Mouse (Mus musculus) CH12.LX (cell line): ENCODE results near the gene Hspbp1. TPM values are rescaled to one million over a fixed set of nuclear protein-coding genes. Genes with fewer than 3 reads are reported as not detected.

Experiments used
- DNase-seq: peaks from one replicate; pipeline ENCODE4 v3.0.0-alpha.2; 2013; ENCODE audit errors: extremely low read depth
- H3K27ac ChIP-seq: 2 replicates; pipeline ENCODE4 v1.5.1; 2012; ENCODE audit warnings: low read depth, mild to moderate bottlenecking, control low read depth, moderate library complexity; ENCODE audit not compliant: insufficient read depth
- H3K27me3 ChIP-seq: replicated peaks from 2 replicates; pipeline ENCODE3; 2012; ENCODE audit warnings: inconsistent platforms
- H3K36me3 ChIP-seq, 2 experiments: replicated peaks in 1 of 2; 2 replicates each; pipeline versions ENCODE3 to v1.6.1; 2012; ENCODE audit warnings: inconsistent platforms in 1 of 2, low read length in 1 of 2, mild to moderate bottlenecking in 1 of 2, mixed read lengths in 1 of 2, moderate library complexity in 1 of 2; ENCODE audit not compliant: control insufficient read depth in 1 of 2, insufficient read depth in 1 of 2
- H3K4me1 ChIP-seq, 2 experiments: 2 replicates each; pipeline ENCODE4 v1.6.1; 2012; ENCODE audit warnings: inconsistent platforms in 1 of 2, moderate library complexity in 1 of 2; ENCODE audit not compliant: insufficient read depth in 2 of 2, control insufficient read depth in 1 of 2
- H3K4me2 ChIP-seq: 2 replicates; pipeline ENCODE4 v1.6.1; 2012; ENCODE audit warnings: low read depth, mild to moderate bottlenecking, control low read depth; ENCODE audit not compliant: poor library complexity, insufficient read depth, severe bottlenecking
- H3K4me3 ChIP-seq, 3 experiments: fragments of 150-350 bp in 1 of 3; sonication (generic) in 1 of 3; replicated peaks in 1 of 3; 2 replicates each; pipeline versions ENCODE3 to v1.5.1; 2011 to 2012; ENCODE audit warnings: low read depth in 2 of 3, low read length in 2 of 3, mild to moderate bottlenecking in 2 of 3, moderate library complexity in 2 of 3, control low read depth in 1 of 3, improper control_type of control experiment in 1 of 3, inconsistent platforms in 1 of 3, mixed read lengths in 1 of 3; ENCODE audit not compliant: poor library complexity in 1 of 3
- H3K79me2 ChIP-seq: replicated peaks from 2 replicates; pipeline ENCODE4 v1.6.1; 2012; ENCODE audit warnings: mild to moderate bottlenecking, moderate library complexity; ENCODE audit not compliant: control insufficient read depth, poor library complexity, insufficient read depth, severe bottlenecking; ENCODE audit errors: extremely low read depth
- H3K9ac ChIP-seq: 2 replicates; pipeline ENCODE4 v1.6.1; 2012; ENCODE audit warnings: low read depth, mild to moderate bottlenecking, control low read depth, moderate library complexity; ENCODE audit not compliant: insufficient read depth
- H3K9me3 ChIP-seq: replicated peaks from 2 replicates; pipeline ENCODE3; 2012; ENCODE audit warnings: low read length, inconsistent platforms, mixed read lengths
- E2F4 ChIP-seq: IDR thresholded peaks from 2 replicates; pipeline ENCODE4 v1.6.1; 2011; ENCODE audit warnings: low read depth, low read length, improper control_type of control experiment; ENCODE audit not compliant: insufficient replicate concordance
- ELF1 ChIP-seq: IDR thresholded peaks from 2 replicates; pipeline ENCODE4 v1.6.1; 2014; ENCODE audit warnings: low read depth, mild to moderate bottlenecking, inconsistent platforms, low read length, improper control_type of control experiment
- ETS1 ChIP-seq: conservative IDR thresholded peaks from 2 replicates; pipeline ENCODE4 v1.6.1; 2012; ENCODE audit warnings: low read depth, mild to moderate bottlenecking, inconsistent platforms, low read length, improper control_type of control experiment, moderate library complexity
- HCFC1 ChIP-seq: IDR thresholded peaks from 2 replicates; pipeline ENCODE4 v1.6.1; 2012; ENCODE audit warnings: low read depth, mild to moderate bottlenecking, inconsistent platforms, low read length, improper control_type of control experiment
- MXI1 ChIP-seq: IDR thresholded peaks from 2 replicates; pipeline ENCODE4 v1.6.1; 2011; ENCODE audit warnings: mild to moderate bottlenecking, low read depth, low read length, improper control_type of control experiment
- MYC ChIP-seq: IDR thresholded peaks from 2 replicates; pipeline ENCODE4 v1.6.1; 2011; ENCODE audit warnings: low read depth, mild to moderate bottlenecking, improper control_type of control experiment, low read length
- NELFE ChIP-seq: IDR thresholded peaks from 2 replicates; pipeline ENCODE4 v1.6.1; 2011; ENCODE audit warnings: low read depth, low read length, improper control_type of control experiment
- NRF1 ChIP-seq: IDR thresholded peaks from 2 replicates; pipeline ENCODE4 v1.6.1; 2014; ENCODE audit warnings: low read depth, mild to moderate bottlenecking, inconsistent platforms, low read length, improper control_type of control experiment, moderate library complexity
- USF2 ChIP-seq: conservative IDR thresholded peaks from 2 replicates; pipeline ENCODE4 v1.6.1; 2011; ENCODE audit warnings: low read depth, low read length, improper control_type of control experiment
- ZNF384 ChIP-seq: IDR thresholded peaks from 2 replicates; pipeline ENCODE4 v1.6.1; 2012; ENCODE audit warnings: low read depth, low read length, improper control_type of control experiment, inconsistent platforms
- dilution Hi-C: fragments of 300-500 bp; cut with MboI; formaldehyde crosslinking; loops from 2 replicates; pipeline ENCODE4 v1.14.3; 2020; ENCODE audit warnings: low sequenced_read_pairs; ENCODE audit not compliant: extremely low pct_unique_long_range_greater_than_20kb, extremely low pct_ligation_motif_present
- in situ Hi-C: fragments of 300-500 bp; cut with MboI; formaldehyde crosslinking; loops from 3 replicates; pipeline ENCODE4 v1.14.3; 2019; ENCODE audit warnings: low sequenced_read_pairs, low pct_ligation_motif_present, low pct_unique_long_range_greater_than_20kb, mixed read lengths
- polyA plus RNA-seq: library from polyadenylated mRNA; unstranded; fragments of >175 nt; gene quantifications from 2 replicates; pipeline ENCODE4 v1.2.1, GENCODE M21; 2012; ENCODE audit warnings: low read depth; ENCODE audit not compliant: insufficient read length
- total RNA-seq, 2 experiments: library from RNA; depleted of rRNA; stranded (reverse); fragments of 300-350 nt in 1 of 2; fragments of >200 nt in 1 of 2; gene quantifications; 2 replicates each; pipeline ENCODE4 v1.2.3; 2012 to 2014

Gene Hspbp1
- total and polyA plus RNA-seq, 3 experiments = 90.6 to 131 (median 98.8) TPM

DNA sequence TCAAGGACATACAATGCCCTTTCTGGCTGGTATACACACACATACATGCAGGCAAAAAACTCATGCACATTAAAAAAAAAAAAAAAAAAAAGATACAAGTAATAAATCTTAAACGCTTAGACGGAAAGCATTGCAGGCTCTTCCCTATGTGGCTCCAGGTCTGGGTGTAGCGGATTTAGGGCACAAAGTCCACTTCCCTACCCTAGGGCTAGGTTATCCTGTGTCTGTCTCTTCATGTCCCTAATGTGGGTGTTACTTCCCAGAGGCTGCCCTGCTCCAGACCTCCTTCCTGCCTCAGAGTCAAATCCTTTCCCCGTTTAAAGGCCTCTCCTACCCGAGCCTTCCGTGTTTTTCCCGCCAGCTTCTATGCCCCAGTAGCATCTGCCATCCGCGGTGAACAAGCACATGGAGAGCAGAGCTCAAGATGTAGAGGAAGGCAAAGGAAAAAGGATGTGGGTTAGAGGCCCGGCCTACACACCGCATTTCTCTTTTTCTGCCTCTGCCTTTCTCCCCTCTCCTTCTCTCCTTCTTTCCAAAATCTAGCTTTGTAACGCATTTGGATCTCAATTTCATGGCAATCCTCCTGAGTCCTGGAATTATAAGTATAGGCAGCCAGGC is 10.6 kb downstream of the Hspbp1 start:
- peaks cover 66 to 86% of the 10 kb centered on the region in 2 experiments for H3K36me3 ChIP-seq
- dilution Hi-C loops = no loop called here
- no peak overlapping the region for H3K4me3 ChIP-seq
- H3K27ac ChIP-seq = no peak overlapping the region
- no peak overlapping the region for H3K9ac ChIP-seq
- no peak for TF ChIP-seq HCFC1
- H3K4me1 ChIP-seq = no peaks in the 10 kb centered on the region
- no peak overlapping the region for H3K4me2 ChIP-seq
- H3K27me3 ChIP-seq = no peaks in the 10 kb centered on the region
- DNase-seq = no peak
- in situ Hi-C loops = no loop called here
- H3K9me3 ChIP-seq = no peaks in the 10 kb centered on the region
- H3K79me2 ChIP-seq = no peaks in the 10 kb centered on the region

DNA sequence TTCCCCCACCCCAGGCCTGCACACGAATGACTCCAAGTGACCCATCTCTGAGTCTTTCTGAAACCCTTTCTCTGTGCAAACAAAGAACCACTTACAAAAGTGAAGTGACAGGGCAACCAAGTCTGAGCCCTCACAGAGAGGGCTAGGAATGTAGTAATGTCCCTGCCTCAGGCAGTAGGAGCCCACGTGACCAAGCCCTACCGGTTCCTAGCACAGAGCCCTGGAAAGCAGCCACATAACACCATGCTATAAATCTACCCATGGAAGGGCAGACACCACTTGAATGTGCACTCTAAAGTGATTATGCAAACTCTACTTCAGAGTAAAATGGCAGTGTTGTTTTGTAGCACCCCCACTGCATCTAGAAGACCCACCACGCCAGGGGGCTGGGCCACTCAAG is 12.9 kb downstream of the Hspbp1 start:
- H3K9me3 ChIP-seq = no peaks in the 10 kb centered on the region
- in situ Hi-C loops = no loop called here
- no peaks in the 10 kb centered on the region for H3K4me1 ChIP-seq
- H3K27me3 ChIP-seq = no peaks in the 10 kb centered on the region
- H3K4me2 ChIP-seq = no peak overlapping the region
- H3K27ac ChIP-seq = no peak overlapping the region
- H3K79me2 ChIP-seq = no peaks in the 10 kb centered on the region
- DNase-seq = no peak
- H3K4me3 ChIP-seq = no peak overlapping the region
- no peak for TF ChIP-seq ELF1
- no peak for TF ChIP-seq USF2
- TF ChIP-seq ETS1 = no peak
- no peak for TF ChIP-seq MXI1
- no peak for TF ChIP-seq ZNF384
- no peak for TF ChIP-seq E2F4
- TF ChIP-seq, all 38 proteins: peak for 0
- no peak overlapping the region for H3K9ac ChIP-seq
- dilution Hi-C loops = no loop called here
- H3K36me3 ChIP-seq = peaks cover 61 to 87% of the 10 kb centered on the region in 2 experiments

DNA sequence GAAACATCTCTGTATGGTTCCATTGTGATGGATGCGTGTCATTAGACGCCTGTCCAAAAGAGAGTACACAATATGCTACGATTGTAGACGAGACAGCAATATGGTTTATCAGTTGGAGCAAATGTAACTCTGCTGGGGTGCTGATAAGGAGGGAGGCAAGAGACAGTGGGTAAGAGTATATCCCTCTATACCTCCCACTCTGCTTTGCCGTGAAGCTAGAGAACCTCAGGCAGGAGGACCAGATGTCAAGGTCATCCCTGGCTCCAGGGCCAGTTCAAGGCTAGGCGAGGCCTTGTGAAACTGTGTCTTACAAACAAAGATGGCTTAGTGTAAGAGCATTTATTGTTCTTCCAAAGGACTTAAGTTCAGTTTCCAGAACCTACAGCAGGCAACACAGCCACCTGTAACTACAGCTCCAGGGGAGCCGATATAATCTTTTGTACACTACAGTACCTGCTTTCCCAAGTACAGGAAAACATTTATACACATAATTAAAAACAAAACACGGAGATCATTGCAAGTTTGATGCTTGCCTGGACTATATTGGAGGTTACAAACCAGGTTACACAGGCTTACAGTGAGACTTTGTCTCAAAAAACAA is 14.1 kb downstream of the Hspbp1 start:
- dilution Hi-C loops = no loop called here
- Histone ChIP-seq H3K4me1 (no peaks in the 10 kb centered on the region), H3K36me3 (peaks cover 67 to 88% of the 10 kb centered on the region in 2 experiments), H3K4me2 (no peak overlapping the region), H3K9ac (no peak overlapping the region), H3K4me3 (no peak overlapping the region), H3K79me2 (no peaks in the 10 kb centered on the region), H3K9me3 (no peaks in the 10 kb centered on the region), H3K27ac (no peak overlapping the region), H3K27me3 (no peaks in the 10 kb centered on the region)
- in situ Hi-C loops = no loop called here
- no peak for DNase-seq
- TF ChIP-seq NELFE (no peak), NRF1 (no peak), ELF1 (no peak), MYC (no peak)
